Mouse (Mus musculus) MEL-GATA-1-ER (cell line): ENCODE measurements at regions not wholly inside any gene's neighbourhood (a gene's known extent, or its start where the extent isn't known, plus 50 kb on each side); places are given as distances from the start of the nearest gene placed in this dataset.

ENCODE experiments used
- DNase-seq: peaks from one replicate; pipeline ENCODE4 v3.0.0-alpha.2; 2012; ENCODE audit warnings: low read depth; ENCODE audit errors: extremely low read depth

DNA sequence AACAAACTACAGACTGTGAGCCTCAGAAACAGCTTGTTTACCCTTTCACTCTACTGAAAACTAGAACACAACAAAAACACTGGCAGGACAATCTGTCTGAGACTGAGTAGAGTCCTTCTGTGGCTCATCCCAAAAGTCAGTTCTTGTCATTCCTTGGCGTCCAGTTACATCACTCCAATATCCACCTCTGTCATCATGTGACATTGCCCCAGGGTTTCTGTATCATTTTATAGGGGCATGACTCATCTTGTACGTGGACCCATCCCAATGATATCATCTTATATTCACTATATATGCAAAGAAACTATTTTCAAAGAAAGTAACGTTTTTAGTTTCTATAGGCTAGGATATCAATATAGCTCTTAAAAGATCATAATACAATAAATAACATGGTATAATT, 152.3 kb downstream of the Dkk2 start:
- no peak for DNase-seq

GRCm38 (mm10) chr3:132257834-132258233, 172.7 kb downstream of the Dkk2 start:
- DNase-seq = no peak

DNA sequence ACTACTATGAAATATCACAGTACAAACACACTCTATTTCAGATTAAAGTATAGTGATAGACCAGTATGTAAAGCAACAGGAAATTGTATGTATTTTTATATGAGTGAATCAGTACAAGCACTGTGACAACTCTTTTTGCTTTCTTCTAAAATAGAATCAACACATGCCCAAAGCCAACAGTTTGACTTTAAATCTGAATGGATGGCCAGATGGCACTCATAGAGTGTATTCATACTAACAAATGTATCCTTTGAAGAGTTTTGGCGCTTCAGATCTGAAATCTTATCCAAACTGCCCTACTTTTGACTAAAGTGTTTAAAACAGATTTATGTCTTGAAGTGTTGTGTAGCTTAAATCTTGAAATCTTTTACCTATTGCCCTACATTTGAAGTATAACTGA, 184.5 kb downstream of the Dkk2 start:
- DNase-seq = no peak

DNA sequence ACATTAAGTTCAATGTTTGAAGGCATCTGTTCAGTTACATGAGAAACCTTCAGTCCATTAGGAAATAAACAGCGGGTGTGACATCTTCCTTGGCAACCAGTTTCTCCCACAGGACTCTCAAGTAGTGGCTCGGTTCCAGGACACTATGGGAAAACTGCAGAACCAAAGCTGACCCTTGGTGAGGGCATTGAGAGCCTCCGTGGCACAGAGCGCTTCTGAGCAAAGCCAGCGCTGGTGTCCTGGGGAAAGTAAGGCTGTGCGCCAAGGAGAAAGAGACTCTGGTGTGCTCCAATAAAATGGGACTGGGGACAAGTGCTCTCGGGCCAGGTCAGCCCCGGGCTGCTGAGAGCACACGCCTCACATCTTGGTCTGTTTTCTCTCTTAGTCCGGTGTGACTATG, 189.7 kb downstream of the Dkk2 start:
- no peak for DNase-seq

DNA sequence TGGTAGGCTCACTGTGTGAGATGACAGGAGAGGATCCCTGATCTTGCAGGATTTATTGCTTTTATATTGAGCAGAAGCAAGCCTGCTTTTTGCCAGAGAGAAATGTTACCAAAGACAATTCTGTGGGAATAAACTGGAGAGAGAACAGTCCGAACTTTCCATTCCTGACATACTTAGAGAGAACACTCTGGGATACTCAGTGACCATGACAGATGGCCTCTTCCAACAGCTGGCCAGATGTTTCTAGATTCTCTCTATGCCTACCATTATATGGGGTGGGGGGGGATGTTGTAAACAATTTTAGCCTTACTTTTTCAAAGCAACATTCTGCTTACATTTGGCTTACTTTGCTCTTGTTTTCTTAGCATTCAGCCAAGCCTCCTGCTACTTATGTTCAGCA, 192.7 kb downstream of the Dkk2 start:
- DNase-seq = no peak

GRCm38 (mm10) chr3:132287714-132288113, 202.6 kb downstream of the Dkk2 start:
- DNase-seq = no peak

- no peak for DNase-seq
Measured at GRCm38 (mm10) chr3:132326961-132327360, 241.9 kb downstream of the Dkk2 start.

- no peak for DNase-seq
Measured at GRCm38 (mm10) chr3:132343625-132344024, 258.5 kb downstream of the Dkk2 start.

- no peak for DNase-seq
Measured at GRCm38 (mm10) chr3:132345856-132346255, 260.8 kb downstream of the Dkk2 start.

DNA sequence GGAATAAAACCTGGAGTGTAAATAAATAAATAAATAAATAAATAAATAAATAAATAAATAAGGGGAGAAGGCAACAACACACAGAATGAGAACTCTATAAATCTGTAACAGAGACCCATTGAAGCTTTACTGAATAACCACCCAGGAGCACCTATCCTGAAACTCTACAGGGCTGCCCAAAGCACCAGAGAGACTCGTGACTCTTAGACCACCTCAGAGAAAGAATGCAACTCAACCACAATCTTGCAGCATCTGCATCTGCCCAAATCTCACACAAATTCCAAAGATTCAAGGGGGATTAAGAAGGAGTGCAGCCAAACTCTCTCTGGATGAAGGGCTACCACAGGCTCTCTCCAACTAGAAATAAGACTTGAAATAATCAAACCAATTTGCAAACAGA, 264.5 kb downstream of the Dkk2 start:
- no peak for DNase-seq

DNA sequence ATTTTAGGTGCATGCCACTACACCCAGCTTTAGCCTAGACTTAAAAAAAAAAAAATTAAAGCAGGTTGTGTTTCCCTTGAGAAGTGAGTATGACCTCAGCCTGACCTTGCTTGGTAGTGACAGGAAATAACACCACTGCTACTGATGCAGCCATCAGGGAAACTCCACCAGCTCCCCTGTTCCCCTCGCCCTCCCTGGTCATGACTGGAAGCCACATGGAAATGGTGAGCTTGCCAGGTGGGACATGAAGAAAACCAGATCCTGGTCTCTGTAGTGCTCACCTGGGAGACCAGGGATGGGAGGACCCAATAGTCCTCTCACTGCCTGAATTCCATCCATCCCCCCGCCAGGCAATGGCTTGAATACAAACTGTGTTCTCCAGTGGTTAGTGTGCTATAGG, 268.1 kb downstream of the Dkk2 start:
- no peak for DNase-seq

GRCm38 (mm10) chr3:132359596-132359995, 270.0 kb upstream of the Gimd1 start:
- no peak for DNase-seq

- no peak for DNase-seq
Measured at GRCm38 (mm10) chr3:132375579-132375978, 254.0 kb upstream of the Gimd1 start.

GRCm38 (mm10) chr3:132417742-132418141, 211.9 kb upstream of the Gimd1 start:
- no peak for DNase-seq

DNA sequence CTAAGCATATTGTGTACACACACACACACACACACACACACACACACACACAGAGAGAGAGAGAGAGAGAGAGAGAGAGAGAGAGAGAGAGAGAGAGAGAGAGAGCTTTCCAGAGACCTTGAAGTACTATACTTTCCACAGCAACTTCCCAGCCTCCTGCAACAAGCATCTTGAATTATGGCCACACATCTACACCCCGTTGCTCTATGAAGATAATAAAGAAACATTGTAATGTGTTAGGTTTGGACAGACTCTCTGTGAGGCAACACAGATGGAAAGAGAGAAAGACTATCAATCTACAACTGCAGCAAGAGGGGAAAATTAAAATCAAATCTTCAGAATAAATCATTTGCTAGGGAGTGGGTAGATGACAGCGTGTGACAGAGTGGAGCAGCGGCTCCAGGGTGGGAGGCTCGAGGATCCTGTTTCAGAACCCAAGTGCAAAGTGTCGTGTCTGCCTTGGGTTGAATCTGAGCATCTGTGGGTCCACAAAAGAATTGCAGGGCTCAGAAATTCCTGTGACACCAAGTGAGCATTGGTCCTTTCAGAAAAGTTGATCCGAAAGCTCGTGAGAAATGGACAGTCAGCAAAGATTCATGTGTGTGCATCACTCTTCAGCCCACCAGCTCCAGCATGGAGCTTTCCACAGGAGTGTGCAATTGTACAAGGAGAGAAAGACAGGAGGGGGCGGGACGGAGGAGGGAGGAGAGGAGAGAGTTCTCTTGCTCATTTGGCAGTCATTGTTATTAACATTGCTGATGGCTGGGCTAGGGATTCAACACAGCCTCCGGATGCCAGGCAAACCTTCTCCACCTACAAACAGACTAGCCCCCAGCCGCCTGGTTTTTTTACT, 203.6 kb upstream of the Gimd1 start:
- DNase-seq = no peak

- DNase-seq = no peak
Measured at GRCm38 (mm10) chr3:132427244-132427643, 202.4 kb upstream of the Gimd1 start.

DNA sequence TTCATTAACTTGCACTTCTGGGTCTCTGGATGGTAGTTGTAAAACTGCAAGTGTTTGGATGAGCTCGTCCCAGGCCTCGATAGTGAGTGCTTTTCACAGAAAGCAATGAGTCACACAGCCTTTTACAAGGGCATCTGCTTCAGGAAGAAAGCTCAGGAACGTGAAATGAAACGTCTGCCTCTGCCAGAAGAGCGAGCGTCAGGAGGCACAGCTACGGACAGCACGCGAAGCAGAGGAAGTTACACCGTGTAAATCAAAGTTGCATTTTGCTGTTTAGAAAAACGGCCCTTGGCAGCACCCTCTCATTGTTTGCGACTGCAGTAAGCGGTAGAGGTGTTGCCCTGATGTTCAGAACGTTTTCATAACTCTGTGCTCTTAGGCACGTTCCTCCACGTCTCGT, 201.5 kb upstream of the Gimd1 start:
- no peak for DNase-seq

- DNase-seq = no peak
Measured at GRCm38 (mm10) chr3:132431805-132432204, 197.8 kb upstream of the Gimd1 start.

- DNase-seq = no peak
Measured at GRCm38 (mm10) chr3:132441226-132441625, 188.4 kb upstream of the Gimd1 start.

- no peak for DNase-seq
Measured at GRCm38 (mm10) chr3:132453927-132454326, 175.7 kb upstream of the Gimd1 start.

GRCm38 (mm10) chr3:132462348-132462959, 167.2 kb upstream of the Gimd1 start:
- no peak for DNase-seq

- no peak for DNase-seq
Measured at GRCm38 (mm10) chr3:132471070-132471469, 158.6 kb upstream of the Gimd1 start.

GRCm38 (mm10) chr3:132477768-132478167, 151.9 kb upstream of the Gimd1 start:
- DNase-seq = no peak
